Mouse (Mus musculus): ENCODE results near the gene Gm44511. TPM values are rescaled to one million over a fixed set of nuclear protein-coding genes. Genes with fewer than 3 reads are reported as not detected.

Gm44511 gene
- polyA plus RNA-seq (2015; fragmentation: Nextera tagmentation; extraction: Ambion mirVana) = 0.44 TPM in 1 of 2 replicates, not detected in the other

- Histone ChIP-seq H3K9ac (ENCODE audit: low read length) (no peak within 1 kb of the TSS), H3K27ac (ENCODE audit: low read length) (no peak within 1 kb of the TSS), H3K27me3 (ENCODE audit: control insufficient read depth, insufficient read depth, low read length) (peaks cover 3% of the 10 kb centered on the region), H3K9me3 (replicated peaks; ENCODE audit: control insufficient read depth, low read length) (no peaks in the 10 kb centered on the region), H3K4me1 (ENCODE audit: control insufficient read depth, insufficient read depth, low read length) (no peaks in the 10 kb centered on the region), H3K4me2 (ENCODE audit: low read depth, low read length) (no peak within 1 kb of the TSS), H3K4me3 (replicated peaks; ENCODE audit: low read length) (no peak within 1 kb of the TSS), H3K36me3 (ENCODE audit: control insufficient read depth, insufficient read depth, low read length) (no peaks in the 10 kb centered on the region)
- WGBS = 82% methylated on average over 6 of the region's 6 CpGs
- no peak for ATAC-seq (ENCODE audit: insufficient read depth, low FRiP score)
Observed at GRCm38 (mm10) chr6:128826132-128826531, at the start of gene Gm44511, which contains the start of gene Klrb1b. Gene Gm44511 (minus strand): TSS chr6:128826315. Gene Klrb1b (minus strand): TSS chr6:128826331.

GRCm38 (mm10) chr6:128871910-128872610, 45.9 kb upstream of the Gm44511 start:
- 76% methylated on average over 1 of the region's 1 CpGs for WGBS
- no peak overlapping the region for H3K9ac ChIP-seq (ENCODE audit: low read length)
- H3K36me3 ChIP-seq (ENCODE audit: control insufficient read depth, insufficient read depth, low read length) = no peaks in the 10 kb centered on the region
- no peak overlapping the region for H3K27ac ChIP-seq (ENCODE audit: low read length)
- H3K4me3 ChIP-seq (replicated peaks; ENCODE audit: low read length) = no peak overlapping the region
- no peaks in the 10 kb centered on the region for H3K27me3 ChIP-seq (ENCODE audit: control insufficient read depth, insufficient read depth, low read length)
- H3K4me1 ChIP-seq (ENCODE audit: control insufficient read depth, insufficient read depth, low read length) = 0 out of 2 replicates have a peak, but pooled peaks cover 4% of the 10 kb centered on the region
- no peak overlapping the region for H3K4me2 ChIP-seq (ENCODE audit: low read depth, low read length)
- ATAC-seq (ENCODE audit: insufficient read depth, low FRiP score) = no peak
- no peaks in the 10 kb centered on the region for H3K9me3 ChIP-seq (replicated peaks; ENCODE audit: control insufficient read depth, low read length)

DNA sequence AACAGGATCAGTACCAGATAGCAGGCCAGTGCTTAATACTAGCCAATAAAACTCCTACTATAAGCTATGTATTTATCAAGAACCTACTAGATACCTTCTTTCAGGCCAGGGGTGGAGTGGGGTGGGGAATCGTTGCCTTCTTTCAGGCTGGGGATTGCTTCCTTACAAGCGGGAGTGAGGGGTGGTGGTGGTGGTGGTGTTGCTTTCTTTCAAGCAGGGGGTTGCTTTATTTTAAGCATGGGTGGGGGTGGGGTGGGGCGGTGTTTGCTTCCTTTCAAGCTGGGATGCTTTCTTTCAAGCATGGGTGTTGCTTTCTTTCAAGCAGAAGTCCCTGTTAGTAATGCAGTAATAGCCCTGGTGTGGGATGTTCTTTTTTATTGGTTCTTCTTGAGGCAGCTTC, 42.7 kb upstream of the Gm44511 start:
- 36% methylated on average over 3 of the region's 3 CpGs for WGBS
- Histone ChIP-seq H3K27me3 (ENCODE audit: control insufficient read depth, insufficient read depth, low read length) (no peaks in the 10 kb centered on the region), H3K36me3 (ENCODE audit: control insufficient read depth, insufficient read depth, low read length) (no peaks in the 10 kb centered on the region), H3K9me3 (replicated peaks; ENCODE audit: control insufficient read depth, low read length) (no peaks in the 10 kb centered on the region), H3K4me3 (replicated peaks; ENCODE audit: low read length) (no peak overlapping the region), H3K4me2 (ENCODE audit: low read depth, low read length) (no peak overlapping the region), H3K4me1 (ENCODE audit: control insufficient read depth, insufficient read depth, low read length) (0 out of 2 replicates have a peak, but pooled peaks cover 4% of the 10 kb centered on the region), H3K9ac (ENCODE audit: low read length) (no peak overlapping the region), H3K27ac (ENCODE audit: low read length) (no peak overlapping the region)
- no peak for ATAC-seq (ENCODE audit: insufficient read depth, low FRiP score)

DNA sequence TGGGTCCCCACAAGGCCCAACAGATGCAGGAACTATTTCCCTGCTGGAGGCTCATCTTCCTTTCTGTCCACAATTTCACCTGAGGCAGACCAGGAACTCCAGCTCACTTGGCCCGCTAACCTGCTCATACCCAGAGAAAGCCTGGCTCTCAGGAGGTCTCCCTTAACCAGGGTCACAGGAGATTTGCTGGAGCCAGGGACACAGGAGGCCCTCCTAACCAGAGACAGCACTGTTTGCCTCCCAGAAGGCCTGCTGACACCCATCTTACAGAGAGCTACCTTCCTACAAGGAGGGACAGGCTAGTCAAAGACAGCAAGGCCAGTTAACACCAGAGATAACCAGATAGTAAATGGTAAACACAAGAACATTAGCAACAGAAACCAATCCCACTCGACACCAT, 31.9 kb upstream of the Gm44511 start:
- WGBS = 83% methylated on average over 2 of the region's 2 CpGs
- ATAC-seq (ENCODE audit: insufficient read depth, low FRiP score) = no peak

GRCm38 (mm10) chr6:128856250-128856649, 30.1 kb upstream of the Gm44511 start:
- H3K27me3 ChIP-seq (ENCODE audit: control insufficient read depth, insufficient read depth, low read length) = no peaks in the 10 kb centered on the region
- WGBS = 27% methylated on average over 5 of the region's 5 CpGs
- no peak overlapping the region for H3K27ac ChIP-seq (ENCODE audit: low read length)
- no peaks in the 10 kb centered on the region for H3K36me3 ChIP-seq (ENCODE audit: control insufficient read depth, insufficient read depth, low read length)
- ATAC-seq (ENCODE audit: insufficient read depth, low FRiP score) = peak; percentile 88
- no peaks in the 10 kb centered on the region for H3K9me3 ChIP-seq (replicated peaks; ENCODE audit: control insufficient read depth, low read length)
- no peak overlapping the region for H3K4me2 ChIP-seq (ENCODE audit: low read depth, low read length)
- no peak overlapping the region for H3K4me3 ChIP-seq (replicated peaks; ENCODE audit: low read length)
- no peak overlapping the region; the same call in 1 of the 2 replicates for H3K9ac ChIP-seq (ENCODE audit: low read length)
- peaks cover 7% of the 10 kb centered on the region; the same call in 1 of the 2 replicates for H3K4me1 ChIP-seq (ENCODE audit: control insufficient read depth, insufficient read depth, low read length)

More for the DNA sequence above, 31.9 kb upstream of the Gm44511 start:
- Histone ChIP-seq H3K27me3 (ENCODE audit: control insufficient read depth, insufficient read depth, low read length) (no peaks in the 10 kb centered on the region), H3K9me3 (replicated peaks; ENCODE audit: control insufficient read depth, low read length) (no peaks in the 10 kb centered on the region), H3K9ac (ENCODE audit: low read length) (no peak overlapping the region), H3K36me3 (ENCODE audit: control insufficient read depth, insufficient read depth, low read length) (no peaks in the 10 kb centered on the region), H3K4me3 (replicated peaks; ENCODE audit: low read length) (no peak overlapping the region), H3K27ac (ENCODE audit: low read length) (no peak overlapping the region), H3K4me1 (ENCODE audit: control insufficient read depth, insufficient read depth, low read length) (peaks cover 7% of the 10 kb centered on the region; the same call in 1 of the 2 replicates), H3K4me2 (ENCODE audit: low read depth, low read length) (no peak overlapping the region)

DNA sequence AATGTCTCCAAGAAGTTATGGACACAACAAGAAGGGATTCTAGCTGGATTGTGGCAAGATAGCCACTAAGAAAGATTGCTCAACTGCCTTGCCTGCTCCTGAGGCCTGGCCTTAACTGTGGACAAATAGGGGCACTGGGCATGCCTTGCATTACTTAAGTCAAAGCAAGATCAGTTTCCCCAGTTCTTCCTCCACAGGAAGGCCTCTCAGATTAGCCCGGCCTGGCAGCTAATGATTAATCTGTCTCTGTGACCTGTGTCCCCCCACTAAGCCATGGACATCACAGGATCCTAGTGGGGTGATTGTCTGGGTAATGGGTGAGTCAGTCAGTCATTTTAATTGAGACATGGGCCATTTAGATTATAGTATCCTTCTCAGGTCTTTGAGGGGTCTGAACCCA, 29.4 kb upstream of the Gm44511 start:
- Histone ChIP-seq H3K27me3 (ENCODE audit: control insufficient read depth, insufficient read depth, low read length) (no peaks in the 10 kb centered on the region), H3K36me3 (ENCODE audit: control insufficient read depth, insufficient read depth, low read length) (no peaks in the 10 kb centered on the region), H3K9me3 (replicated peaks; ENCODE audit: control insufficient read depth, low read length) (no peaks in the 10 kb centered on the region), H3K4me2 (ENCODE audit: low read depth, low read length) (no peak overlapping the region), H3K9ac (ENCODE audit: low read length) (no peak overlapping the region), H3K27ac (ENCODE audit: low read length) (no peak overlapping the region), H3K4me3 (replicated peaks; ENCODE audit: low read length) (no peak overlapping the region), H3K4me1 (ENCODE audit: control insufficient read depth, insufficient read depth, low read length) (peaks cover 7% of the 10 kb centered on the region; the same call in 1 of the 2 replicates)
- ATAC-seq (ENCODE audit: insufficient read depth, low FRiP score) = no peak
- 42% methylated on average over 1 of the region's 1 CpGs for WGBS

- Histone ChIP-seq H3K9me3 (replicated peaks; ENCODE audit: control insufficient read depth, low read length) (no peaks in the 10 kb centered on the region), H3K27me3 (ENCODE audit: control insufficient read depth, insufficient read depth, low read length) (no peaks in the 10 kb centered on the region), H3K4me2 (ENCODE audit: low read depth, low read length) (no peak overlapping the region), H3K36me3 (ENCODE audit: control insufficient read depth, insufficient read depth, low read length) (no peaks in the 10 kb centered on the region), H3K4me3 (replicated peaks; ENCODE audit: low read length) (no peak overlapping the region), H3K27ac (ENCODE audit: low read length) (no peak overlapping the region), H3K9ac (ENCODE audit: low read length) (no peak overlapping the region), H3K4me1 (ENCODE audit: control insufficient read depth, insufficient read depth, low read length) (peaks cover 7% of the 10 kb centered on the region; the same call in 1 of the 2 replicates)
- WGBS = 91% methylated on average over 3 of the region's 3 CpGs
- ATAC-seq (ENCODE audit: insufficient read depth, low FRiP score) = no peak
Observed at GRCm38 (mm10) chr6:128854895-128855294, 28.8 kb upstream of the Gm44511 start.

DNA sequence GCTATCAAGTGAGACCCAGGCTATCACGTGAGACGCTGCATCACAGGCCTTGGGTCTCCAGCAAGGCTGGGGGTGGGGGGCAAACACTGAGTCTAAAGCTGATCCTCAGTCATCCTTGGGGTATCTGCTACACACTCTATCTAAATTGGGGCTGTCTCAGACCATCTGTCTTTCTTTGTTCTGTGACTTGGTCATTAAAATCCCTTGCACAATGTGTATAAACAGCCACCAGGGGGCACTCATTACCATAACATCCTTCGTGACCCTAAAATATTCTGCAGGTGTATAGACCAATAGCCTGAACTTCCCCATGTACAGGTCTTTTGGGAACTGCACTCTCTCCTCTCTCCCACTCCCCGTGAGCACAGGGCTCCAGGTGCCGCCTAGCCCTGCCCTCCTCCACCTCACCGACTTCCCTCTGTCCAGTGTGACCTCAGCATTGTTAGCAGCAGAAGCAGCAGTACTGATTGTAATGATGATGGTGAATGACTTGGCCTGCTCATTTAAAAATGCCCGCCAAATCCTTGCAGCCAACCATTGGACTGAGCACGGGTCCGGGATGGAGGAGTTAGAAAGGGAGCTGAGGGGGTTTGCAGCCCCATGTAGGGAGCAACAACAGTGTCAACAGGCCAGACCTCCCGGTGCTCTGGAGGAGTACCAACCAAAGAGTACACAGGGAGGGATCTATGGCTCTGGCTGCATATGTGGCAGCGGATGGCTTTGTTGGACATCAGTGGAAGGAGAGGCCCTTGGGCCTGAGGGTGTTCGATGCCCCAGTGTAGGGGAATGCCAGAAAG, 28.1 kb upstream of the Gm44511 start:
- ATAC-seq (ENCODE audit: insufficient read depth, low FRiP score) = peak; percentile 42; the same call in 1 of the 2 replicates
- peaks cover 7% of the 10 kb centered on the region; the same call in 1 of the 2 replicates for H3K4me1 ChIP-seq (ENCODE audit: control insufficient read depth, insufficient read depth, low read length)
- H3K9ac ChIP-seq (ENCODE audit: low read length) = no peak overlapping the region
- 45% methylated on average over 12 of the region's 12 CpGs for WGBS
- no peaks in the 10 kb centered on the region for H3K27me3 ChIP-seq (ENCODE audit: control insufficient read depth, insufficient read depth, low read length)
- no peaks in the 10 kb centered on the region for H3K9me3 ChIP-seq (replicated peaks; ENCODE audit: control insufficient read depth, low read length)
- H3K27ac ChIP-seq (ENCODE audit: low read length) = no peak overlapping the region
- H3K4me3 ChIP-seq (replicated peaks; ENCODE audit: low read length) = no peak overlapping the region
- no peak overlapping the region for H3K4me2 ChIP-seq (ENCODE audit: low read depth, low read length)
- H3K36me3 ChIP-seq (ENCODE audit: control insufficient read depth, insufficient read depth, low read length) = no peaks in the 10 kb centered on the region

- Histone ChIP-seq H3K9ac (ENCODE audit: low read length) (no peak overlapping the region), H3K4me2 (ENCODE audit: low read depth, low read length) (no peak overlapping the region), H3K27me3 (ENCODE audit: control insufficient read depth, insufficient read depth, low read length) (no peaks in the 10 kb centered on the region), H3K36me3 (ENCODE audit: control insufficient read depth, insufficient read depth, low read length) (no peaks in the 10 kb centered on the region), H3K4me1 (ENCODE audit: control insufficient read depth, insufficient read depth, low read length) (peaks cover 7% of the 10 kb centered on the region; the same call in 1 of the 2 replicates), H3K9me3 (replicated peaks; ENCODE audit: control insufficient read depth, low read length) (no peaks in the 10 kb centered on the region), H3K4me3 (replicated peaks; ENCODE audit: low read length) (no peak overlapping the region), H3K27ac (ENCODE audit: low read length) (no peak overlapping the region)
- no peak for ATAC-seq (ENCODE audit: insufficient read depth, low FRiP score)
- 70% methylated on average over 3 of the region's 3 CpGs for WGBS
Observed at GRCm38 (mm10) chr6:128852766-128853165, 26.7 kb upstream of the Gm44511 start.

All from stomach, embryonic 16.5 days (tissue).